Mouse (Mus musculus) ES-E14 (cell line): ENCODE results near the gene Tnrc18.

Experiments used
- CHD2 ChIP-seq: IDR thresholded peaks from 2 replicates; pipeline ENCODE4 v1.6.1; 2014; ENCODE audit warnings: mild to moderate bottlenecking, low read depth, low read length, inconsistent platforms
- HCFC1 ChIP-seq: IDR thresholded peaks from 2 replicates; pipeline ENCODE4 v1.6.1; 2012; ENCODE audit warnings: low read length, inconsistent platforms, borderline replicate concordance; ENCODE audit not compliant: insufficient read depth
- ZC3H11A ChIP-seq: IDR thresholded peaks from 2 replicates; pipeline ENCODE4 v1.6.1; 2012; ENCODE audit warnings: low read depth, mild to moderate bottlenecking, inconsistent platforms, low read length, borderline replicate concordance
- ZNF384 ChIP-seq: IDR thresholded peaks from 2 replicates; pipeline ENCODE4 v1.6.1; 2012; ENCODE audit warnings: low read depth, low read length, inconsistent platforms

DNA sequence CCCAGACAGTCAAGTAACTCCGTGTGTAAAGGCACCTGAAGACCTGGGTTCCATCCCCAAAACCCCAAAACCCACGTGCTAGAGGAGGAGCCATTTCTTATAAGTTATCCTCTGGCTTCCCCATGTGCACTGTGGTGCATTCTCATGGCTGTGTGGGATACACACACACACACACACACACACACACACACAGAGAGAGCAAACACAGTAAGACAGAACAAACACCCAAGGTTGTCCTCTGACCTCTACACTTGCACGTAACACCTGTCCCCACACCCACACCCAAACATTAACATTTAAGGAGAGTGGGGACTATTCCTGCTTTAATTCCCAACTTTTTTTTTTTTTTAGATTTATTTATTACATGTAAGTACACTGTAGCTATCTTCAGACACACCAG lies 31.2 kb downstream of the Tnrc18 start:
- TF ChIP-seq ZNF384 (no peak), HCFC1 (no peak), CHD2 (no peak), ZC3H11A (no peak)
